10 mouse cellular contexts compared by ENCODE assay signal in genomic region chr8:80847912-80848311, GRCm38 (mm10). TPM values are rescaled to one million over a fixed set of nuclear protein-coding genes. Genes with fewer than 3 reads are reported as not detected.
DNase-seq lines count a peak whose midpoint lies in the region; ATAC-seq lines count a peak whose summit lies in the region.
"Had no signal": no experiment of that assay in that cellular context is flagged by ENCODE, and none has a peak within 500 bp of the region (broad histone marks: within the 10 kb centered on the region; RNA-seq: fewer than 3 reads in every experiment).

No protein-coding gene starts in this region.

- no peak overlapping the region for H3K9ac ChIP-seq in kidney, embryonic 14.5 days (ENCODE audit: low read depth, low read length)
- no peak overlapping the region; the same call in 1 of the 2 replicates for H3K9ac ChIP-seq in hindbrain, embryonic 16.5 days (ENCODE audit: low read depth, low read length)
- H3K9ac ChIP-seq: forebrain, postnatal 0 days had no signal

- peak; percentile 74 for DNase-seq in kidney, adult 11 months
- peak; percentile 88 to 89 for DNase-seq in heart, adult 18-20 months
- peak; percentile 85 for DNase-seq in kidney, adult 9 months
- peak; percentile 90 for DNase-seq in lung, postnatal 25 days (ENCODE audit: low spot score)
- DNase-seq in retina, postnatal 1 day = no peak
- DNase-seq in cerebellum, postnatal 4 days (ENCODE audit: low spot score in 2 of 2) = no peak
- DNase-seq: forebrain, postnatal 0 days had no signal

- H3K9me3 ChIP-seq in kidney, embryonic 14.5 days (ENCODE audit: control insufficient read depth, low read length) = no peaks in the 10 kb centered on the region
- no peaks in the 10 kb centered on the region for H3K9me3 ChIP-seq in hindbrain, embryonic 16.5 days (ENCODE audit: control insufficient read depth, low read length)

- WGBS in kidney, embryonic 14.5 days = 60% methylated on average over 9 of the region's 9 CpGs
- WGBS in hindbrain, embryonic 16.5 days = 60% methylated on average over 9 of the region's 9 CpGs

- no peak for ATAC-seq in kidney, embryonic 14.5 days (ENCODE audit: low FRiP score, low TSS enrichment)
- ATAC-seq in hindbrain, embryonic 16.5 days = no peak
- ATAC-seq: forebrain, postnatal 0 days had no signal

- H3K4me3 ChIP-seq in kidney, embryonic 14.5 days (ENCODE audit: low read length) = no peak overlapping the region
- H3K4me3 ChIP-seq in hindbrain, embryonic 16.5 days (ENCODE audit: low read length) = no peak overlapping the region

- no peak overlapping the region for H3K27ac ChIP-seq in kidney, embryonic 14.5 days (ENCODE audit: low read depth, low read length)
- H3K27ac ChIP-seq in hindbrain, embryonic 16.5 days (ENCODE audit: low read depth, low read length) = no peak overlapping the region
- H3K27ac ChIP-seq: macrophage had no signal

- no peaks in the 10 kb centered on the region for H3K36me3 ChIP-seq in kidney, embryonic 14.5 days (ENCODE audit: control insufficient read depth, insufficient read depth, low read length)
- H3K36me3 ChIP-seq in hindbrain, embryonic 16.5 days (ENCODE audit: control insufficient read depth, insufficient read depth, low read length) = no peaks in the 10 kb centered on the region

- H3K4me2 ChIP-seq in kidney, embryonic 14.5 days (replicated peaks; ENCODE audit: low read depth, low read length) = no peak overlapping the region
- H3K4me2 ChIP-seq in hindbrain, embryonic 16.5 days (ENCODE audit: low read length) = no peak overlapping the region

- peaks cover 22% of the 10 kb centered on the region; the same call in 1 of the 2 replicates for H3K4me1 ChIP-seq in kidney, embryonic 14.5 days (ENCODE audit: control insufficient read depth, insufficient read depth, low read length)
- H3K4me1 ChIP-seq in hindbrain, embryonic 16.5 days (ENCODE audit: control insufficient read depth, insufficient read depth, low read depth, low read length) = peaks cover 5% of the 10 kb centered on the region

- H3K27me3 ChIP-seq in kidney, embryonic 14.5 days (ENCODE audit: control insufficient read depth, insufficient read depth, low read length) = no peaks in the 10 kb centered on the region
- no peaks in the 10 kb centered on the region for H3K27me3 ChIP-seq in hindbrain, embryonic 16.5 days (replicated peaks; ENCODE audit: control insufficient read depth, insufficient read depth, low read length)

RNA-seq across cellular contexts. Expression of gene Gab1, which starts 32.4 kb away (rescaled TPM):
- polyA plus RNA-seq in kidney, embryonic 14.5 days (2014; fragmentation: Nextera tagmentation; extraction: Ambion mirVana) = 13.1 and 26.5 TPM in 2 replicates
- 10 to 100 TPM; 30.2 to 35.5 TPM for total RNA-seq in heart, adult 18-20 months (2021)
- polyA plus RNA-seq in hindbrain, embryonic 16.5 days (2015; fragmentation: Nextera tagmentation; extraction: Ambion mirVana) = 9.3 and 13.1 TPM in 2 replicates

Comparison
In these comparisons a context has a peak if more than half of its experiments do, and no peak if none do; other contexts are left out.
1. DNase-seq: peak in kidney, adult 11 months (single experiment), heart, adult 18-20 months (2 of 2), kidney, adult 9 months (single experiment) and lung, postnatal 25 days (single experiment); none in retina, postnatal 1 day (single experiment) and cerebellum, postnatal 4 days (0 of 2).